Mouse (Mus musculus) cerebellum, postnatal 10 days (tissue): Measurements from ENCODE around the gene Nav2.

ENCODE experiments used
- DNase-seq, 2 experiments: peaks; one replicate each; pipeline ENCODE4 v3.0.0; 2021; ENCODE audit warnings: mixed read lengths in 2 of 2

Nav2 gene

GRCm38 (mm10) chr7:49297148-49297547, 388.6 kb downstream of the Nav2 start:
- no peak for DNase-seq

- DNase-seq: no peak
Measured at GRCm38 (mm10) chr7:49298431-49298839, 389.9 kb downstream of the Nav2 start.

GRCm38 (mm10) chr7:49301487-49301886, 393.0 kb downstream of the Nav2 start:
- DNase-seq: no peak

GRCm38 (mm10) chr7:49303600-49304411, 395.3 kb downstream of the Nav2 start:
- DNase-seq: peak; percentile 27 to 47

- DNase-seq: no peak
Measured at GRCm38 (mm10) chr7:49307717-49308116, 399.2 kb downstream of the Nav2 start.

GRCm38 (mm10) chr7:49309746-49310145, 401.2 kb downstream of the Nav2 start:
- DNase-seq: no peak

GRCm38 (mm10) chr7:49313945-49314344, 405.4 kb downstream of the Nav2 start:
- peak; percentile 48 to 64 for DNase-seq

- DNase-seq: no peak
Measured at GRCm38 (mm10) chr7:49315033-49315432, 406.5 kb downstream of the Nav2 start.

GRCm38 (mm10) chr7:49316600-49316999, 408.1 kb downstream of the Nav2 start:
- no peak for DNase-seq

- no peak for DNase-seq
Measured at GRCm38 (mm10) chr7:49318183-49318897, 409.8 kb downstream of the Nav2 start.

- DNase-seq: no peak
Measured at GRCm38 (mm10) chr7:49318898-49319293, 410.4 kb downstream of the Nav2 start.

- DNase-seq: no peak
Measured at GRCm38 (mm10) chr7:49319981-49320380, 411.5 kb downstream of the Nav2 start.

- DNase-seq: peak; percentile 77 to 83
Measured at GRCm38 (mm10) chr7:49321124-49321531, 412.6 kb downstream of the Nav2 start.

GRCm38 (mm10) chr7:49322179-49322578, 413.7 kb downstream of the Nav2 start:
- DNase-seq: no peak

GRCm38 (mm10) chr7:49324575-49324974, 416.1 kb downstream of the Nav2 start:
- no peak for DNase-seq

- DNase-seq: no peak
Measured at GRCm38 (mm10) chr7:49326136-49326722, 417.7 kb downstream of the Nav2 start.

GRCm38 (mm10) chr7:49326967-49327742, 418.6 kb downstream of the Nav2 start:
- DNase-seq: no peak

GRCm38 (mm10) chr7:49330181-49330580, 421.7 kb downstream of the Nav2 start:
- peak; percentile 60 to 70 for DNase-seq

GRCm38 (mm10) chr7:49331939-49332338, 423.4 kb downstream of the Nav2 start:
- no peak for DNase-seq

- peak in 1 of 2 experiments; percentile 36 for DNase-seq
Measured at GRCm38 (mm10) chr7:49332644-49333043, 424.1 kb downstream of the Nav2 start.

GRCm38 (mm10) chr7:49334163-49334562, 425.6 kb downstream of the Nav2 start:
- no peak for DNase-seq

- DNase-seq: no peak
Measured at GRCm38 (mm10) chr7:49335056-49335455, 426.5 kb downstream of the Nav2 start.

GRCm38 (mm10) chr7:49336725-49337124, 428.2 kb downstream of the Nav2 start:
- DNase-seq: peak; percentile 40 to 56
